Mouse (Mus musculus): ENCODE results near the gene Nodal.
"Not testable (repeated sequence)": the region's sequence is repeated elsewhere in the genome, so short reads cannot be mapped to it uniquely, and the experiment has no call there.

Nodal gene

DNA sequence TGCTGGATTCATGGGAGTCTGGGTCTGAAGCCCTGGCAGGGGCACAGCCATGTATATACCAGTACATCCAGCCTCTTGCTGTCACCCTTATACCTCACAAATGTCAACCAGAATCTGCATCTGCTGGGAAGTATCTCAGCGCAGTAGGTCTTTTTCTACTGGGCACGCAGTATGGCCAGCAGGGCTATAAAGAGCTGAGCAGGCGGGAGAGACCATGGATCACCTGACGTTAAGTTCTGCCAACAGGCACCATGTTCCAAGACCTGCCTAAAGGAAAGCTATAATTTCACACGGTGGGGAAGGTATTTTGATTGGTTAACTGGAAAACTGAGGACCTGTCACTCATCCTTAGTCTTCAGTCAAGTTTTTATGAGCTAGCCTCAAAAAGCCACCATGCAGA, 11.3 kb downstream of the Nodal start:
- no peak for DNase-seq (ENCODE audit: low spot score in 2 of 2)

DNA sequence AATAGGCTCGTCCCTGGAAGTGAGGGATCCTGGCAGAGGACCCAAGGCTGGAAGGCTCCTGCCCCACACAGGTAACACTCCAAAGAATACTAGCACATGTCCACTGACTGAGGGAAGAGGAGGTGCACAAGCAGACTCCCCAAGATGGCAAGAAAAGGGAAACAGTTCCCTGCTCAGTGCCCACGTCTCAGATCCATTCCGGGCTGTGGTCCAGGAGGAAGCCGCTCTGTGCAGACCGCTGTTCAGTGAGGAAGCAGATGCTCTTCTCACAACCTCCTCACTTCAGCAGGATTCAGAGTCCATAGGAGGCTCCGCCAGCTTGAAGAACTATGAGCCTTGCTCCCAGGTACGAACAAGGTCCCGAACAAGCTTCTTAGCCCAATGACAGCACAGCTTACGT, 13.6 kb downstream of the Nodal start:
- peak; percentile 49 to 59 for DNase-seq (ENCODE audit: low spot score in 2 of 2)

DNA sequence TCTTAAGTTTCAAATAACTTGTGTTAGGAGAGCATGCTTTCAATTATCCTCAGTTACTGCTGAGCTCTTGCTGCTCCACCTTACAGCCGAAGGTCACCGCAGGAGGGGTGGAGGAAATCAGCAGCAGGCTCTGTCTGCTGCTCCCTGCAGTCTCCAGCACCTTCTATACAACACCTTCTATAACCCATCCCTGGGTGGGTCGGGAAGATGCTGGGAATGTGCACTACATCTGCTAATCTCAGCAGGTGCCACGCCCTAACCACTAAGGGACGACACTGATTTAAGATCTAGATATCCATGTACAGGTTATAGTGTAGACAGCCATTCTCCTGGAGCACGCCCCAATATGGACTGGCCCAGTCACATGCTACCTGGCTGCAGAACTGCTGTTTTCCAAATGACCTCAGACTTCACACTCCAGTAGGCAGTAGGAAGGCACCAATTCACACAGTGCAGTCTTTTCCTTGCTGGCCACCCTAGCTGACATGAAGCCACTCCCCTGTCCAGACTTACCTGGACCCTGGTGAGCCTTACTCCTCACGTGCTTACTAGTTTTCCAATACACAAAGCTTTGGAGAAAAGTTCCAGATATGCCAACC, 22.5 kb downstream of the Nodal start:
- no peak for DNase-seq (ENCODE audit: low spot score in 2 of 2)

DNA sequence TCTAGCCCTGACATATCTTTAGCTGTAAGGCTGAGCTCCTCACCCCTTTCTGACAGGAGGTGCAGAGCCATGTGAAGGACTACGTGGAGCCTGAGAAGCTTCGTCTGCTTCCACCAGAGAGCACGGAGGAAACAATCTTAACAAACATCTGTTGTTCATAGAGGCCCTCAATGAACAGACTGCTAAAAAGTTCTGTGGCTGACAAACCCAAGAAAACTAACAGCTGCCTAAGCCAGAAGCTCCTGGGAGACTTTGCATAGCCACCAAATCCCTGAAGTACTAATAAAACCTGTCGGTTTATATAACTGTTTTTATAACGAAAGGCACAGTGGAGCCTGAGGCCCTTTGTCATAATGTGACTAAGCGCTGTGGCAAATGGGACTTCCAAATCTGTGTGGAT, 25.7 kb downstream of the Nodal start:
- no peak for DNase-seq (ENCODE audit: low spot score in 2 of 2)

DNA sequence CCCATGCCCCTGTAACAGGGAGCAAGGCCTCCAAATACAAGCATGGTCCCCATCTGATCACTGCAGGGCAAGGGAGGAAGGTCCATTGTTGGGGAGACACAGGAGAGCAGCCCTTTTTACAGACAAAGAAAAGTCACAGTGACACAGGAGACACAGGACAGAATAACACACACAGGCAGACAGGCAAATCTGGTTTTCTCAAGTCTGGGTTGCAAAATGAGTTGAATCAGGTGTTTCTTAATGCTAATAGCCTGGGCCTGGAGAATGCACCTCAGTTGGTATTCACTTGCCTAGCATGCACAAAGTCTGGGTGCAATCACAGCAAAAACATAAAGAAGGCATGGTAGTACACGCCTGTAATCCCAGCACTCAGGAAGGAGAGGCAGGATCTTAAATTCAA, 26.1 kb downstream of the Nodal start:
- DNase-seq (ENCODE audit: low spot score in 2 of 2): no peak

DNA sequence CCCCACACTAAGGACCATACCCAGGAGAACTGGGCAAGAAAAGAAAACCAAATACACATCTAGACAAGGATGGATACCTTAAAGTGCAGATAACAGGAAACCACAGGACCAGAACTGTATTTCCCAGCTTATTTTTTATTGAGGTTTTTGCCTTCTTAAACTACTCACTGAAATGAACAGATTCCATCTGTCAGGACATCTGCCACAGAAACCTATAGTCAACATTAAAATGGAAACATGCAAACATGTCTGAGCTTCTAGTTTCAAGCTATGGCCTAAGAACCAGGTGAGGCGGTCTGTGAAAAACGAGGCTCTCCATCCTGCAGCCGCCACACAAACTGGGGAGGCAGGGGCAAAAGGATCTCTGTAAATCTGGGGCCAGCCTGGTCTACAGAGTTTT, 27.2 kb downstream of the Nodal start:
- DNase-seq (ENCODE audit: low spot score in 2 of 2): no peak

DNA sequence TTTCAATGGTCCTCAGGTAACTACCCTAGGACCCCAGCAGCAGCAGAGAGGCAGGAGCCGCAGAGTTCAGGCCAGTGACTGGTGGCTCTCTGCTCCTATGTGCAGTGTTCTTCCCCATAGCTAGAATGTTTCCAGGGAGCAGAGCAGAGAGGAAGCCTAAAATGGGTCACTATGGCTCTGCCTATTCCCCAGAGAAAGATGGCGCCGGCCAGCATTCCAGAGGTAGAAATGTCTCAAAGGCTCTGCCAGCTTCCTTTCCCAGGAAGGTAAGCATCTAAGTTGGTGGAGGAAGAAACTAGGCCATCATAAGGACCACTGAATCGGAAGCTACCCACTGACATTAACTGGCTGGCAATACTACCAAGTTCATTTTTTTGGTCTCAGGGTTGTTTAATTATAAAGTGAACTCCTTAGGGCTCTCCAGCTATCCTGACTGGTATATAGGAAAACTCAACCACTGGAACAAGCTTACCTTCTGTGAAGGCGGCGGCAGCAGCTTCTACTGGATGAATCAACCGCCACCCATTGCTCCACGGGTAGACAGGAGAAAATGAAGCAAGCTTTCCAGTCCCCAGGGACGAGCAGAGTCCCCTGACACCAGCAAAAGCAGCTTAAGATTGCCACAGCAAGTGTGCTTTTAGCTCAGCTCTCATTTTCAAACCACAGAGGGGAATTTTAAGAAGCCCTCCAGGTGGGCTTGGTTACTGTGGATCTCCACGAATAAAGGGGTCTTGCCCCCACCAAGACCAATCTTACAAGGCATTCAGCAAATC, 30.0 kb downstream of the Nodal start:
- no peak for DNase-seq (ENCODE audit: low spot score in 2 of 2)

DNA sequence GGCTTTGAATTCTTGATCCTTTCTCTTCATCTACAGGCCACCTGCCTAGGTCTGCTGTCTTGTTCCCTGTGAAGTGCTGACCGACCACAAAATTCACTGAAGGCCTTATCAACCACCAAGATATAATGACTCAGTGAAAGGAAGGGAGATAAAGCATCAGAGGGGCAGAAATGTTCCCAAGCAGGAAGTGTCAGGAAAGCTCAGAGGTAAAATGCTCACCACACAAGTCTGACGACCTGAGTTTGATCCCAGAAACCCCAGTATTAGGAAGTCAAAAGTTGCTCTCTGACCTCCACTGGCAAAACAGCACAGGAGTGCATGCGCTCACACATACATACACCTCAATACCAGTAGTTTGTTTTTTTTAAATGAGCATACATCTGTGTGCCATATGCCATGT, 31.1 kb downstream of the Nodal start:
- no peak for DNase-seq (ENCODE audit: low spot score in 2 of 2)

DNA sequence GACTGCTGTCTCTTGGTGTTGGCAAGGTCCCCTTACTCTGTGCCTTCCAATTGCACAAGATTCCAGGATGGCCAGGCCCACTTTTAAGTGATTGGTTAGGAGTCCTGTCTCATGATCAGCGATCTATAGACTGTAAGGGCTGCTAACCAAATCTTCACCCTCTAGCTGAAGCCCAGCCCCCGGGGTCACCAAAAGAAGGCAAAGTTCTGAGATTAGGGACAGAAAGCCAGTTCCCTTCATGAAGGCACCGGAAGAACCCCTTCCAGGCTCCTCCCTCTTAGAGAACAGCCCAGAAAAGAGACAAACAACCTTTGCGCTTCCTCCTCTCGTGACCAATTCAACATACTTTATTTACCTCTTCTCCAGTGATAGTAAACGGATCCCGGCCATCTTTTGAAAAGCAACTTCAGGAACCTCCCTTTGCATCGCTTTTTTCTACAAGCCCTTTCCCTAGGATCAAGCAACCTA, 33.7 kb downstream of the Nodal start:
- DNase-seq (ENCODE audit: low spot score in 2 of 2): no peak

DNA sequence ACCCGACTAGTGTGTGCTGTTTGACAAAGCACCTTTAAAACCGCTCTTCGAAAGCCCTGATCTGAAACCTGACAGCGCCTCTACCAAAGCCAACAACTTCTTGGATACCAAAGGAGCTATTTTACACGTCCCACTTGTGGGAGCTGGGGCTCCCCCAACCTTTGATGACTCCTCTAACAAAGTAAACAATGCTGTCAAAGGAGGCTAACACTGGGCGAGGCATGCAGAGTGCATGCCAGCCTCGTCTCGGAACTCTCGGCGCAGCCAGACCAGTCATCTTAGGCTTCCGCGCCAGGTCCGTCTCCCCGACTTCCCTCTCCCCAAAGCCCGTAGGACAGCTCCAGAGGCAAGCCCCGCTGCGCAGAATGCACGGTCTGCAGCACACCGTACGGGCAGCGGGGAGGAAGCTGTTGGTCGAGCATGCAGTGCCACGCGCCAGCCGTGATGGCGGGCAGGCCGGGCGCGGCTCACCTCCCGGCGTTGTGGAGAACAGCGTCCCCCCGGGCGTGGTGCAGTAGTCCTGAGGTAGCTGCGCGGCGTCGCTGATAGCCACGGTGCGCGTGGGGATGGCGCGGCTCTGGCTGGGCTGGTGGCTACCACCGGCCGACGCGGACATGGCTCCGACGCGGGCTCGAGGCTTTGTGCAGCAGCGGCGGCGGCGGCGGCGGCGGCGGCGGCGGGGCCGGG, 34.3 kb downstream of the Nodal start:
- DNase-seq (ENCODE audit: low spot score in 2 of 2): peak; percentile 25 to 26

DNA sequence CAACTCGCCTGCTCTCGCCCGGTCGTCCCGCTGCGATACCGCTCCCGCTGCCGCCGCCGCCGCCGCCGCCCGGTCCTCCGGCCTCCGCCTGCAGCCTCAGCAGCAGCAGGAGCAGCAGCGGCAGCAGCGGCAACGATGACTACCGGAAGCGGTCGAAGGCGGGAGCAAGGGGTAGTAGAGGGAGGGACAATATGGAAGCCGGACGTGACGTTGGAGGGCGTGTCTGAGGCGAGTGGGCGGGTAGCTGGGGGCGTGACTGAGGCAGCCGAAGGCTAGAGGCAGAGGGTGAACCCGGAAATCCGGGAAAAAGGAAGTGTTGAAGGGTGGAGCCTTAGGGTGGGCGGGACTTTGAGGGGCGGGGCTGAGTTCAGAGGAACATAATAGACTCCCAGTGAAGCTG, 34.9 kb downstream of the Nodal start, which contains the start of gene Eif4ebp2:
Gene Eif4ebp2, minus strand, starts transcription at position 17 of the 400 bp plus-strand sequence.
- peak; percentile 96 for DNase-seq (ENCODE audit: low spot score in 2 of 2)

DNA sequence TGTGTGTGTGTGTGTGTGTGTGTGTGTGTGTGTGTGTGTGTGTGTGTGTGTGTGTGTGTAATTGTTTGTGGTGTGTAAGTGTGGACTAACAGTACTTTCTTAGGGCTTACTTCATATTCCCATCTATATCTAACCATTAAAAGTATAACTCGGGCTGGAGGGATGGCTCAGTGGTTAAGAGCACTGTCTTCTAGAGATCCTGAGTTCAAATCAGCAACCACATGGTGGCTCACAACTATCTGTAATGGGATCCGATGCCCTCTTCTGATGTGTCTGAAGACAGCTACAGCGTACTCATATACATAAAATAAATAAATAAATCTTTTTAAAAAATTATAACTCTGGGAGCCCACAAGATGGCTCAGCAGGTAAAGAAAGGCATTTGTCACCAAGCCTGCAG, 35.4 kb downstream of the Nodal start:
- DNase-seq (ENCODE audit: low spot score in 2 of 2): not testable (repeated sequence)

DNA sequence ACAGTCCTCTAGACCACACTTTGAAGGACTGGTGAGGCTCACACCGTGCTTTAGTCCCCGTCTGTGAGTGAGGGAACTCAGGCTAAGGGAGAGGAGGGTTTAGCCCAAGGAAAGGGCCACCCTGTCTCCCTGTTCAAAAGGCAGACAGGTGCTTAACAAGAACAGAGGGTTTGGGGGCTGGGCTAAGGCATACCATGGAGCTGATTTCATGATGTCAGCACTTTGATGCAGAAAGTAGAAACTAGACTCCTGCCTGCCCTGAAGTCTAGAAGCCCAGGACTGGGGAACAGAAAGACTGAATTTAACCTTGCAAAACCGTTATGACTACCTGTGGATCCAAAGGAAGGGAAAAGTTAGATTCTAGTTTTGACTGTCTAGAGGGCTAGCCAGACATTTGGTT, 39.4 kb downstream of the Nodal start:
- no peak for DNase-seq (ENCODE audit: low spot score in 2 of 2)

DNA sequence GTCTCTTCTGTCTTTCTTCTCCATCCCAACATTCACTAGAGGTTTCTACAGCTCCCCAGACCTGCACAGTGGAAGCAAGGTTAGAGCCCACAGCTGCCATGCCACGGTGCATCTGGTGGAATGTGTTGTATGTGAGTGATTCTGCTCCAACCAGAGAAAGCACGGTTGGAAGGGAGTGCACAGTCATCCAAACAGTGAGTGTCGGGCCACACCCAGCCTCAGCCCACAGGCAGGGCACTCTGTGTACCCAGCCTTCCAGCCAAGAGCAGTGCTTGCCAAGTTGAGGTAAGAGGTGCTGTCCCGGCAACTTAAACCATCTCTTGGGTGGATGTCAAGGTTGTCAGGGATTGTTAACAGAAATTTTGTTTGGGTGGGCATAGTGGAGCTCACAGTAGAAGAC, 47.2 kb downstream of the Nodal start:
- no peak for DNase-seq (ENCODE audit: low spot score in 2 of 2)

DNA sequence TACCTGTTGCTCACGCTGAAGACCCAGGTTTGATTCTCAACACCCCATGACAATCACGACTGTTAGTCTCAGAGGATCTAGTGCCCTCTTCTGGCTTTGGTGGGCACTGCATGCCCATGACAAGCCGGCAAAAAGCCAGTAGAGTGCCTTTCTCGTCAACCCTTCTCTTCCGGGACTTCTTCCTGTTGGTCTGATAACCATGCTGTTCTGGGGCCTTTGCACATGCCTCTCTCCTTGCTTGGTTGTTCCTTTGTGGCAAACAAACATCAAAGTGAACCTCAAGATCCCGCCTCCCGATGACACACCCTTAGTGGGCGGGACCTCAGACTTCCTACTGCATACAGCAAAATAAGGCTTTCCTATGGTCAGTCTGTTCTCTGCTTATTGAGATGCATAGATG, 48.5 kb downstream of the Nodal start:
- no peak for DNase-seq (ENCODE audit: low spot score in 2 of 2)

DNA sequence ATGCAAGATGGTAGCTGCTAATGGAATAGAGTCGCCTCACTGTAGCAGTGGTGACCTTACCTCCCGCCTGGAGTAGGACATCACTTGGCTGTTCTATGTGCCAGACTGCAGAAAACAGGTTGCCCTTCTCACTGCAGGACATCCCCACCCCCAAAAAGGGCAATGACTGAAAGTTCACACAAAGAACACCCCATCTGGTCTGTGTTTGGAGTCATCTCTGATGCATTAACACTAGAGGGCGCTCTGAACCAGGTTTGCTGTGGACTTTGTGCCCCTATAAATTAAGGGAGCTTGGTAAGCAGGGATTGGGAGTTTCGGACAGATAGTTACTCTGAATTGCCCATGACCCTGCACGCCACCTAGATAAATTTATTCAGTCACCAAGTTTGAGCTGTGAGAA, 49.1 kb downstream of the Nodal start:
- DNase-seq (ENCODE audit: low spot score in 2 of 2): no peak

DNA sequence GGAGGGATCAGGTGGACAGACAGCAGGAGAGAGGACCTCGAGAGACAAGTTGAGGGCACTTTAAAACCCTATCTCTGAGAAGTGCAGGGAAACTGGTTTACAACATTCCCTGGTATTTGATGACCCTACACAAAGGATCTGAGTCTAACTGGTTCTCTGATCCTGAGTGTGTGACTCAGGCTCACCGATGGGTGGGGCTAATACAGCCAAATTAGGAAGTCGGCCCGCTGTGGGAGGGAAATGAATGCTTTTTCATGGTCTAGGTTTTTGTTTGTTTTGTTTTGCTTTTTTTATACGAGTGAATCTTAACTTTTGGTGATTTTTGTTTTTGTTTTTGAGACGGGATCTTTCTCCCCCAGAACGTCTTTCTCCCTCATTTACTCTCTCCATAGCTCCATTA, 51.1 kb downstream of the Nodal start:
- no peak for DNase-seq (ENCODE audit: low spot score in 2 of 2)

DNA sequence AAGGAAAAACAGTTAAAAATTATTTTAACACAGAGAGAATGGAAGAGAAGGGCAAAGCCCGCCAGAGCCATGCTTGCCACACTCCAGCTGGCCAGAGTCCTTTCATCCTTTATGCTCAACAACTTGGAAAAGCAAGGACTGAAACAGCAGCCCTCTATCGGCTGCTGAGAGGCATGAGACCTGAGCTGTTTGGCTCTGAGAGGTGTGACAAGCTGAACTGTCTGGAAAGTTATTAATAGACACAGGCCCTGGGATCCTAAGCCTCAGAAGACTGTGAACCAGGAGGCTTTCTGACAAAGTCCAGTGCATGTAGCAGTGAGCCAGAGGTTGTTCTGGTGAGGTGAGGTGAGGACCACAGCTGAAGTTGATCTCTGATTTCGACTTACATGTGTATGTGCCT, 55.9 kb downstream of the Nodal start:
- no peak for DNase-seq (ENCODE audit: low spot score in 2 of 2)

DNA sequence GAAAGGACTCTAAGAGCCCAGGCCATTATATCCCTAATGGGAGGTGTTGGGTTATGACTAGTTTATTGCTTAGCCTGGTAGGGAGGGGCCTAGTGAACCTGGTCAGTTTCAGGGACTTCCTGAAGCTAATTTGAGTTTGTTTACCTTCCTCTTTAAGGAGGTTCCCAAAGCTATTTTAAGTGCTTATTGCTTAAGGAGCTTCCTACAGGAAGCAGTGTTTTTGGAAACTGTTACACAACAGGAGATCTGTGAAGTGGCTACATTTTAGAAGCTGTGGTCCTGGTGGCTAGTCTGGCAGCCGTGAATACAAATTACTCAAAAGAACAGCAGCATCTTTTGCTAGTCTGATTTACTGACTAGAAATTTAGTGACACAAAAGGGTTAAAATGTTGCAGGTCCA, 56.6 kb downstream of the Nodal start:
- no peak for DNase-seq (ENCODE audit: low spot score in 2 of 2)

Data from frontal cortex, postnatal 14 days (tissue).